Mouse (Mus musculus) midbrain, embryonic 16.5 days (tissue): ENCODE measurements around the gene Olfr71. TPM values are rescaled to one million over a fixed set of nuclear protein-coding genes. Genes with fewer than 3 reads are reported as not detected.
A peak's percentile ranks its signal among the peaks of the same experiment; 100 is the strongest.

Source experiments
- ATAC-seq: fragments of 200-750 bp; cut with Nextera tagmentation; 2 replicates; pipeline ENCODE4 v1.8.0; 2017; ENCODE audit warnings: moderate TSS enrichment
- H3K27ac ChIP-seq: fragments of 300-500 bp; sonication (generic); 2 replicates; pipeline ENCODE4 v1.5.1; 2014; ENCODE audit warnings: mild to moderate bottlenecking, low read length, mixed read lengths
- H3K27me3 ChIP-seq: fragments of 300-500 bp; sonication (generic); 2 replicates; pipeline ENCODE4 v1.6.1; 2014; ENCODE audit warnings: low read depth, low read length, mixed read lengths; ENCODE audit not compliant: control insufficient read depth, insufficient read depth
- H3K36me3 ChIP-seq: fragments of 300-500 bp; sonication (generic); 2 replicates; pipeline ENCODE4 v1.6.1; 2014; ENCODE audit warnings: mild to moderate bottlenecking, low read length, moderate library complexity, mixed read lengths; ENCODE audit not compliant: control insufficient read depth, insufficient read depth
- H3K4me1 ChIP-seq: fragments of 300-500 bp; sonication (generic); 2 replicates; pipeline ENCODE4 v1.6.1; 2014; ENCODE audit warnings: mild to moderate bottlenecking, low read length, mixed read lengths; ENCODE audit not compliant: control insufficient read depth, insufficient read depth
- H3K4me2 ChIP-seq: fragments of 300-500 bp; sonication (generic); 2 replicates; pipeline ENCODE4 v1.6.1; 2014; ENCODE audit warnings: mild to moderate bottlenecking, low read length, mixed read lengths
- H3K4me3 ChIP-seq: fragments of 300-500 bp; sonication (generic); 2 replicates; pipeline ENCODE4 v1.5.1; 2014; ENCODE audit warnings: low read depth, mild to moderate bottlenecking, low read length, moderate library complexity, mixed read lengths
- H3K9ac ChIP-seq: fragments of 300-500 bp; sonication (generic); 2 replicates; pipeline ENCODE4 v1.6.1; 2014; ENCODE audit warnings: low read depth, low read length, mixed read lengths
- H3K9me3 ChIP-seq: fragments of 300-500 bp; sonication (generic); replicated peaks from 2 replicates; pipeline ENCODE4 v1.6.1; 2014; ENCODE audit warnings: mild to moderate bottlenecking, low read length, mixed read lengths; ENCODE audit not compliant: control insufficient read depth, poor library complexity, severe bottlenecking
- WGBS: fragments of 180-500 bp; shearing (Covaris S2); extraction: QIAGEN DNeasy Blood & Tissue Kit; methylation state at CpG from one replicate; pipeline ENCODE4 v1.1.7; 2014; 5-methylcytosine and 5-hydroxymethylcytosine counted together
- polyA plus RNA-seq: library from polyadenylated mRNA; unstranded; fragments of >200 nt; fragmentation: Nextera tagmentation; extraction: Ambion mirVana; gene quantifications from 2 replicates; pipeline ENCODE4 v1.2.1, GENCODE M21; 2015

Olfr71 gene
- polyA plus RNA-seq, 1 experiment from 2014 or later: 0.06 TPM

GRCm38 (mm10) chr4:43674974-43675373 lies 35.1 kb downstream of the Olfr71 start:
- Histone ChIP-seq H3K9ac (no peak overlapping the region), H3K4me2 (no peak overlapping the region), H3K36me3 (peaks cover 21% of the 10 kb centered on the region; the same call in 1 of the 2 replicates), H3K4me1 (peaks cover 31% of the 10 kb centered on the region), H3K9me3 (no peaks in the 10 kb centered on the region), H3K27me3 (no peaks in the 10 kb centered on the region), H3K27ac (no peak overlapping the region), H3K4me3 (no peak overlapping the region)
- 81% methylated on average over 5 of the region's 5 CpGs for WGBS
- ATAC-seq: no peak

- Histone ChIP-seq H3K4me3 (no peak overlapping the region), H3K9me3 (no peaks in the 10 kb centered on the region), H3K36me3 (peaks cover 21% of the 10 kb centered on the region; the same call in 1 of the 2 replicates), H3K4me2 (no peak overlapping the region), H3K4me1 (peaks cover 34% of the 10 kb centered on the region), H3K27me3 (no peaks in the 10 kb centered on the region), H3K9ac (no peak overlapping the region), H3K27ac (no peak overlapping the region)
- no peak for ATAC-seq
- WGBS: 80% methylated on average over 8 of the region's 8 CpGs
Measured at GRCm38 (mm10) chr4:43673703-43674102, 36.4 kb downstream of the Olfr71 start.

DNA sequence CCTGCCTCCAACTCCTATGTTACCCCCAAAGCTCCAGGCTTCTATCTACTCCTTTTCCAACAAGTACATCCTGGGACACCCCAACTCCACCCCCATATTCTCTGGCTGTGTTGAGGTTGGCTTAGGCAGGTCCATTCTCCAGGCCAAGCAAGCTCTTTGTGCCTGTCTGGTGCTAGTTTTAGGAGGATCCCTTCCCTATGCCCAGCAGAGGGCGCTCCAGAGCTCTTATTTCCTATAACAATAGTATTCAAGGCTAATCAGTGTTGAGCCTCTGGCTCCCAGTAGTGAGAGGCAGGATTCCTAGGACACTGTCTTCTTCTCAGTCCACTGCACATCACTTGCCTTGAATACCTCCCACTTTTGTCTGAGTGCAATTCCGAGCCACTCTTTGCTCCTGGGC lies 38.0 kb downstream of the Olfr71 start:
- H3K9ac ChIP-seq: peak overlapping the region; percentile 36

GRCm38 (mm10) chr4:43669428-43669794 lies 40.6 kb downstream of the Olfr71 start:
- 2% methylated on average over 12 of the region's 25 CpGs for WGBS
- peak; percentile 52 for ATAC-seq
- peak overlapping the region; percentile 95 for H3K4me2 ChIP-seq

More for the DNA sequence above, 38.0 kb downstream of the Olfr71 start:
- H3K4me1 ChIP-seq: peaks cover 39% of the 10 kb centered on the region
- H3K4me2 ChIP-seq: peak overlapping the region; percentile 95
- H3K36me3 ChIP-seq: peaks cover 18% of the 10 kb centered on the region; the same call in 1 of the 2 replicates
- no peaks in the 10 kb centered on the region for H3K9me3 ChIP-seq
- WGBS: 2% methylated on average over 2 of the region's 2 CpGs
- no peak overlapping the region for H3K27ac ChIP-seq
- no peaks in the 10 kb centered on the region for H3K27me3 ChIP-seq
- no peak for ATAC-seq
- H3K4me3 ChIP-seq: peak overlapping the region; percentile 11; the same call in 1 of the 2 replicates

GRCm38 (mm10) chr4:43668782-43669427 lies 41.1 kb downstream of the Olfr71 start, which contains the start of the genes Tmem8b and Fam221b:
Gene Tmem8b (plus strand): TSS chr4:43668971.
Gene Fam221b (minus strand): TSS chr4:43669145.
- Histone ChIP-seq H3K4me3 (peak within 1 kb of the TSS; percentile 92), H3K4me1 (peaks cover 39% of the 10 kb centered on the region), H3K9me3 (no peaks in the 10 kb centered on the region), H3K27ac (peak within 1 kb of the TSS; percentile 73), H3K9ac (peak within 1 kb of the TSS; percentile 98), H3K27me3 (peaks cover 3% of the 10 kb centered on the region; the same call in 1 of the 2 replicates), H3K4me2 (peak within 1 kb of the TSS; percentile 95), H3K36me3 (no peaks in the 10 kb centered on the region)
- ATAC-seq: peak; percentile 94
- WGBS: under 1% methylated on average over 31 of the region's 41 CpGs

More at GRCm38 (mm10) chr4:43669428-43669794, 40.6 kb downstream of the Olfr71 start:
- peaks cover 3% of the 10 kb centered on the region; the same call in 1 of the 2 replicates for H3K27me3 ChIP-seq
- H3K9me3 ChIP-seq: no peaks in the 10 kb centered on the region
- peaks cover 1% of the 10 kb centered on the region; the same call in 1 of the 2 replicates for H3K36me3 ChIP-seq
- H3K9ac ChIP-seq: peak overlapping the region; percentile 98
- H3K4me1 ChIP-seq: peaks cover 39% of the 10 kb centered on the region
- H3K27ac ChIP-seq: peak overlapping the region; percentile 73
- H3K4me3 ChIP-seq: peak overlapping the region; percentile 92

GRCm38 (mm10) chr4:43666412-43666811 lies 43.6 kb downstream of the Olfr71 start:
- no peak for ATAC-seq
- Histone ChIP-seq H3K36me3 (no peaks in the 10 kb centered on the region), H3K27me3 (peaks cover 21% of the 10 kb centered on the region), H3K27ac (no peak overlapping the region), H3K9me3 (no peaks in the 10 kb centered on the region), H3K4me1 (peaks cover 23% of the 10 kb centered on the region), H3K9ac (no peak overlapping the region), H3K4me2 (no peak overlapping the region), H3K4me3 (no peak overlapping the region)
- WGBS: 24% methylated on average over 4 of the region's 4 CpGs

GRCm38 (mm10) chr4:43657146-43657545 lies 52.9 kb downstream of the Olfr71 start:
- no peak for ATAC-seq
- Histone ChIP-seq H3K4me3 (peak overlapping the region; percentile 86), H3K9me3 (no peaks in the 10 kb centered on the region), H3K4me2 (peak overlapping the region; percentile 45), H3K27me3 (peaks cover 5% of the 10 kb centered on the region; the same call in 1 of the 2 replicates), H3K27ac (no peak overlapping the region), H3K36me3 (no peaks in the 10 kb centered on the region), H3K4me1 (peaks cover 5% of the 10 kb centered on the region; the same call in 1 of the 2 replicates), H3K9ac (no peak overlapping the region)
- 58% methylated on average over 4 of the region's 4 CpGs for WGBS

- H3K4me1 ChIP-seq: peaks cover 5% of the 10 kb centered on the region; the same call in 1 of the 2 replicates
- peak within 1 kb of the TSS; percentile 60 for H3K4me2 ChIP-seq
- ATAC-seq: peak; percentile 98
- WGBS: 1% methylated on average over 34 of the region's 34 CpGs
- peak within 1 kb of the TSS; percentile 92 for H3K9ac ChIP-seq
- H3K27me3 ChIP-seq: no peaks in the 10 kb centered on the region; the same call in 1 of the 2 replicates
- H3K27ac ChIP-seq: peak within 1 kb of the TSS; percentile 95
- H3K36me3 ChIP-seq: no peaks in the 10 kb centered on the region
- H3K9me3 ChIP-seq: no peaks in the 10 kb centered on the region
- H3K4me3 ChIP-seq: peak within 1 kb of the TSS; percentile 86
Measured at GRCm38 (mm10) chr4:43656339-43657109, 53.5 kb downstream of the Olfr71 start, which contains the start of gene Hint2. Gene Hint2 (minus strand): TSS chr4:43656466.
